Mouse (Mus musculus) heart, postnatal 0 days (tissue): ENCODE data around the gene Gpi1.

Experiments
- CTCF ChIP-seq: IDR thresholded peaks from 2 replicates; pipeline ENCODE4 v1.5.1; 2016; ENCODE audit warnings: antibody characterized with exemption, control low read depth, low read depth
- EP300 ChIP-seq: IDR thresholded peaks from 2 replicates; pipeline ENCODE4 v1.6.1; 2016; ENCODE audit warnings: antibody characterized with exemption, low read depth

GRCm38 (mm10) chr7:34226846-34227245 lies 3.3 kb downstream of the Gpi1 start:
- TF ChIP-seq CTCF (peak; percentile 25), EP300 (no peak)
